Mouse (Mus musculus) myocyte (in vitro differentiated cells): ENCODE data around the gene Isoc2a. TPM values are rescaled to one million over a fixed set of nuclear protein-coding genes. Genes with fewer than 3 reads are reported as not detected.

Source experiments
- H3K27me3 ChIP-seq: one replicate; pipeline ENCODE4 v1.6.1; 2011; ENCODE audit not compliant: control insufficient read depth, insufficient read depth, insufficient read length
- H3K36me3 ChIP-seq: one replicate; pipeline ENCODE4 v1.6.1; 2011; ENCODE audit not compliant: control insufficient read depth, insufficient read depth
- H3K4me2 ChIP-seq: one replicate; pipeline ENCODE4 v1.6.1; 2011; ENCODE audit warnings: low read depth, control low read depth
- H3K4me3 ChIP-seq: one replicate; pipeline ENCODE4 v1.5.1; 2011; ENCODE audit warnings: mild to moderate bottlenecking, control low read depth, moderate library complexity
- H3K79me2 ChIP-seq: one replicate; pipeline ENCODE4 v1.6.1; 2011; ENCODE audit not compliant: control insufficient read depth, insufficient read depth
- H3ac ChIP-seq: one replicate; pipeline ENCODE4 v1.6.1; 2011; ENCODE audit not compliant: control insufficient read depth, insufficient read length
- CEBPB ChIP-seq: IDR thresholded peaks from 2 replicates; pipeline ENCODE4 v1.6.1; 2011; ENCODE audit warnings: mild to moderate bottlenecking, moderate library complexity; ENCODE audit not compliant: poor library complexity, insufficient read depth, severe bottlenecking
- E2F4 ChIP-seq: IDR thresholded peaks from one replicate; pipeline ENCODE4 v1.6.1; 2011; ENCODE audit warnings: mild to moderate bottlenecking, control low read depth, moderate library complexity; ENCODE audit not compliant: insufficient read depth
- MAX ChIP-seq: IDR thresholded peaks from one replicate; pipeline ENCODE4 v1.6.1; 2011; ENCODE audit warnings: low read depth, mild to moderate bottlenecking, control low read depth
- MYOD1 ChIP-seq, 3 experiments: IDR thresholded peaks; one replicate each; pipeline ENCODE4 v1.6.1; 2011; ENCODE audit warnings: control low read depth in 2 of 3, low read depth in 2 of 3, mild to moderate bottlenecking in 2 of 3, moderate library complexity in 1 of 3; ENCODE audit not compliant: insufficient read length in 2 of 3, control insufficient read depth in 1 of 3
- MYOG ChIP-seq, 3 experiments: IDR thresholded peaks; one replicate each; pipeline ENCODE4 v1.6.1; 2011; ENCODE audit warnings: control low read depth in 2 of 3, low read depth in 2 of 3, mild to moderate bottlenecking in 2 of 3; ENCODE audit not compliant: insufficient read length in 2 of 3, control insufficient read depth in 1 of 3, insufficient read depth in 1 of 3
- POLR2A ChIP-seq: IDR thresholded peaks from one replicate; pipeline ENCODE4 v1.6.1; 2011; ENCODE audit warnings: low read depth, mild to moderate bottlenecking, control low read depth, moderate library complexity; ENCODE audit not compliant: insufficient read length
- POLR2AphosphoS2 ChIP-seq: IDR thresholded peaks from one replicate; pipeline ENCODE4 v1.6.1; 2011; ENCODE audit warnings: low read depth, control low read depth; ENCODE audit not compliant: insufficient read length
- REST ChIP-seq: IDR thresholded peaks from one replicate; pipeline ENCODE4 v1.6.1; 2011; ENCODE audit warnings: mild to moderate bottlenecking, control low read depth, moderate library complexity; ENCODE audit not compliant: insufficient read depth, insufficient read length
- SRF ChIP-seq: IDR thresholded peaks from one replicate; pipeline ENCODE4 v1.6.1; 2011; ENCODE audit warnings: low read depth; ENCODE audit not compliant: control insufficient read depth, insufficient read length
- TCF12 ChIP-seq: IDR thresholded peaks from one replicate; pipeline ENCODE4 v1.6.1; 2011; ENCODE audit warnings: mild to moderate bottlenecking, control low read depth; ENCODE audit not compliant: poor library complexity, insufficient read depth, severe bottlenecking
- TCF3 ChIP-seq: IDR thresholded peaks from one replicate; pipeline ENCODE4 v1.6.1; 2011; ENCODE audit warnings: low read depth, control low read depth; ENCODE audit not compliant: insufficient read length
- USF1 ChIP-seq: IDR thresholded peaks from one replicate; pipeline ENCODE4 v1.6.1; 2011; ENCODE audit warnings: low read depth, mild to moderate bottlenecking, control low read depth, moderate library complexity
- polyA plus RNA-seq: library from polyadenylated mRNA; unstranded; fragments of >200 nt; fragmentation: generic; extraction: Trizol; gene quantifications from one replicate; pipeline ENCODE4 v1.2.1, GENCODE M21; 2012; ENCODE audit warnings: missing spikeins

Gene Isoc2a
- 3.3 TPM for polyA plus RNA-seq

- Histone ChIP-seq H3K4me2 (peak within 1 kb of the TSS; percentile 81), H3K4me3 (peak within 1 kb of the TSS; percentile 20), H3K79me2 (no peaks in the 10 kb centered on the region), H3ac (no peak within 1 kb of the TSS), H3K27me3 (no peaks in the 10 kb centered on the region), H3K36me3 (no peaks in the 10 kb centered on the region)
- peak; percentile 57 for TF ChIP-seq POLR2AphosphoS2
- TF ChIP-seq POLR2A: peak; percentile 70
- no peak for TF ChIP-seq REST
- no peak for TF ChIP-seq E2F4
- no peak for TF ChIP-seq USF1
- no peak for TF ChIP-seq TCF3
- TF ChIP-seq TCF12: no peak
- TF ChIP-seq CEBPB: no peak
- TF ChIP-seq MYOD1 (IDR thresholded peaks at IDR 0.05; ENCODE audit: control insufficient read depth in 1 of 3, insufficient read length in 2 of 3, low read depth in 2 of 3): no peak
- no peak for TF ChIP-seq SRF
Measured at GRCm38 (mm10) chr7:4876753-4877221, at the start of gene Isoc2a. TSS of gene Isoc2a (plus strand) at chr7:4877153.

DNA sequence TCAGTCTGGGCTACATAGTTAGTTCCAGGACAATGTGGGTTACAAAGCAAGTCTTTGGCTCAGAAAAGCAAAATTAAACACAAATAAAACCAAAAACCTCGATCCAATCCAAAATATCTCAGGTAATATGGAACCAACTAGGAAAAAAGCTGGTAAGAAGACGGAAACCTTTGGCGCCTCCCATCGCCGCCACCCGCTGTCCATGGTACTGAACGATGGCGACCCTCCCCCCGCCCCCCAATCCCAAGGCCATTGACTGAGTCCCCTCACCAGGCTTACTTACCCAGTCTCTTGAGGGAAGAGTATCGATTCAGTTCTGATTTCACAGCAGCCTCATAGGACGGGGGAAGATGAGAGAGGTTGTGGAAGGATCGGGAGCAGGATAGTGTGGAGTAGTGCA, 46.5 kb upstream of the Isoc2a start:
- Histone ChIP-seq H3K27me3 (peaks cover 6% of the 10 kb centered on the region), H3K4me2 (no peak overlapping the region), H3K4me3 (no peak overlapping the region), H3ac (no peak overlapping the region), H3K79me2 (no peaks in the 10 kb centered on the region), H3K36me3 (no peaks in the 10 kb centered on the region)
- peak; percentile 62 for TF ChIP-seq REST
- TF ChIP-seq POLR2AphosphoS2: no peak
- no peak for TF ChIP-seq TCF12
- no peak for TF ChIP-seq POLR2A
- no peak for TF ChIP-seq CEBPB
- TF ChIP-seq SRF: no peak

DNA sequence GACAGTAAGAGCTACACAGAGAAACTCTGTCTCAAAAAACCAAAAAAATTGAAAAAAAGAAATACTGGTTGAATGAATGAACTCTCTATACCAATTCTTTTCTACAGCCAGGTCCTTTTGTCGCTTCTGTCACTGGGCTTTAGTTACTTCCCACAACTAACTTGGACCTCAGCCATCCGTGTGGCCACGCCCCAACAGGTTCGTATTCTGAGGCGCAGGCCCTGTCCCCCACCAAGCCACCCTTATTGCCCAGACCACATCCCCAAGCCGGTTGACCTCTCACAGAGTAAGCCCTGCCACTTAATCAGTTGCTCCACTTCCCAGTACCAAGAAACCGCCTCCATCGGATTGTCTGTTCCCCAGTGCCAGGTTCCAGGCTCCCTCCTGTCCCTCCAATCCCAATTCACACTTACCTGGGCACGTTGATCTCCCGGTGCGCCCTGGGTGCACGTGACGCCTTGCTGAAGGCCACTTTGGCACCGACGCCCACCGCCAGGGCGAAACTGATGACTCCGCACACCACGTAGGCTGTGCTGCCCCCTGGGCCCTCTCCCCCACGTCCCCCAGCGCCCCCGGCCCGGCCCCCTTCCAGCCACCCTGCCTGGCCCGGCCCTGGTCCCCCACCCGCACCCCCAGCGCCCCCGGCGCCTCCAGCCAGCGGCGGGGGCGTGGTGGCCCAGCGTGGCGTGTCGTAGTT, 41.2 kb upstream of the Isoc2a start:
- Histone ChIP-seq H3K4me2 (no peak overlapping the region), H3K36me3 (no peaks in the 10 kb centered on the region), H3K79me2 (no peaks in the 10 kb centered on the region), H3K4me3 (no peak overlapping the region), H3ac (no peak overlapping the region), H3K27me3 (peaks cover 23% of the 10 kb centered on the region)
- TF ChIP-seq POLR2AphosphoS2 (no peak), POLR2A (no peak), USF1 (no peak), TCF12 (no peak), CEBPB (no peak), REST (no peak), MYOD1 (IDR thresholded peaks at IDR 0.05; ENCODE audit: control insufficient read depth in 1 of 3, insufficient read length in 2 of 3, low read depth in 2 of 3) (no peak), MAX (no peak), TCF3 (no peak), E2F4 (no peak), MYOG (IDR thresholded peaks at IDR 0.05; ENCODE audit: control insufficient read depth in 1 of 3, insufficient read depth in 1 of 3, insufficient read length in 2 of 3, low read depth in 2 of 3) (no peak), SRF (no peak)

DNA sequence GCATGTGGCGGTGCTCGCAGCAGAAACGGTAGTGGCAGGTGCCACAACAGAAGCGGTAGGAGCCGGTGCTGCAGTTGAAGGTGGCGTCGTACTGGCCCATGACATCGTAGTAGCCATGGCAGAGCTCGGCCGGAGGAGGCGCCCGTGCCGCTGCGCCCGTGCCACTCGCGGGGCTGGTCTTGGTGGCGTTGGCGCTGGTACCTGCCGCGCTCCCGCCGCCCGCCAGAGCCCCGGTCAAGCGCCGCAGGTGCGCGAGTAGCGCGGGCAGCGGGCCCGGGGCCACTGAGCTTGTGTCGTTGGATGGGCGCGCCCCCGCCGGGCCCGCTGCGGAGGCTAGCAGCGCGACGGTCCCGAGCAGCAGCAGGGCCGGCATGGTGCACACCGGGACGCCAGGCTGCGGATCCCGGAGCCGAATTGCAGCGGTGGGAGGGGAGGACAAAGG, 40.6 kb upstream of the Isoc2a start:
- TF ChIP-seq REST (no peak), TCF12 (no peak), E2F4 (no peak), CEBPB (no peak), USF1 (no peak), MYOD1 (IDR thresholded peaks at IDR 0.05; ENCODE audit: control insufficient read depth in 1 of 3, insufficient read length in 2 of 3, low read depth in 2 of 3) (no peak), POLR2A (no peak), POLR2AphosphoS2 (no peak), MYOG (IDR thresholded peaks at IDR 0.05; ENCODE audit: control insufficient read depth in 1 of 3, insufficient read depth in 1 of 3, insufficient read length in 2 of 3, low read depth in 2 of 3) (no peak), SRF (no peak), TCF3 (no peak), MAX (no peak)
- Histone ChIP-seq H3K36me3 (no peaks in the 10 kb centered on the region), H3K79me2 (no peaks in the 10 kb centered on the region), H3K4me2 (no peak overlapping the region), H3K27me3 (peaks cover 25% of the 10 kb centered on the region), H3ac (no peak overlapping the region), H3K4me3 (no peak overlapping the region)
